ENCODE assay signal across 1 mouse cellular context in genomic region chr2:119196316-119197108, GRCm38 (mm10).
TF ChIP-seq lines count a peak whose summit lies in the region.

No protein-coding gene starts in this region.

TF ChIP-seq in MEL, 35 proteins besides CTCF, POLR2A, EP300 and RAD21:
- TF ChIP-seq GATA1 (IDR thresholded peaks at IDR 0.05; ENCODE audit: low read depth, low read length) (0 out of 2 replicates have a peak, but pooled peaks have one; percentile 34), ZKSCAN1 (IDR thresholded peaks at IDR 0.05; ENCODE audit: low read depth, low read length) (no peak)
